Mouse (Mus musculus): ENCODE measurements around the gene Smim9. TPM values are rescaled to one million over a fixed set of nuclear protein-coding genes. Genes with fewer than 3 reads are reported as not detected.

Gene Smim9
- polyA plus RNA-seq, 1 experiment from 2014 or later: not detected

- H3K9ac ChIP-seq: peak overlapping the region; percentile 63
- ATAC-seq (ENCODE audit: low read depth) (no peak), DNase-seq (no peak)
- no peaks in the 10 kb centered on the region for H3K9me3 ChIP-seq (replicated peaks)
- peak overlapping the region; percentile 69 for H3K4me2 ChIP-seq
- no peaks in the 10 kb centered on the region for H3K27me3 ChIP-seq
- peak overlapping the region; percentile 47 for H3K4me3 ChIP-seq (replicated peaks)
- H3K4me1 ChIP-seq (replicated peaks): peaks cover 26% of the 10 kb centered on the region
- peaks cover 15% of the 10 kb centered on the region for H3K36me3 ChIP-seq
- peak overlapping the region; percentile 81 for H3K27ac ChIP-seq
Observed at GRCm38 (mm10) chrX:75128333-75128980, 35.1 kb downstream of the Smim9 start.

- Histone ChIP-seq H3K9me3 (replicated peaks) (no peaks in the 10 kb centered on the region), H3K4me2 (0 out of 2 replicates have a peak overlapping the region, but pooled peaks have one; percentile 69), H3K36me3 (peaks cover 20% of the 10 kb centered on the region), H3K9ac (no peak overlapping the region), H3K4me1 (replicated peaks) (peaks cover 26% of the 10 kb centered on the region), H3K27ac (no peak overlapping the region), H3K27me3 (no peaks in the 10 kb centered on the region), H3K4me3 (replicated peaks) (no peak overlapping the region)
- DNase-seq: no peak
- no peak for ATAC-seq (ENCODE audit: low read depth)
Observed at GRCm38 (mm10) chrX:75126893-75127292, 36.7 kb downstream of the Smim9 start.

DNA sequence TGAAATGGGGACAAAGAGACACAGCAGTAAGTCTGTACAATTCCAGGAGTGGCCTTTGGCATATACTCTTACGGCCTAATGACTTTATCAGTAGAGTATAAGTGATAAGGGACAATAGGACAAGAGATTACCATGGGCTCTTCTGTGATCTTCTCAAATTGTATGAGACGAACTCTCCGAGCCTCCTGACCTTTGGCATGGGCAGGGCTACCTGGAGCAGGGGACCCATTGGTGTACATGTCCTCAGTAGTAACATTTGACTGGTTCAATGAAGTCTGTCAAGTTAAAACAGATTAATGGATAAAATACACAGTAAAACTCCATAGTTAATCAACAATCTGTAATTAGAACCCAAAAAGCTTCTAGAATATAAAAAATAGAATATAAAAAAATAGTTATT lies 38.0 kb downstream of the Smim9 start:
- ATAC-seq (ENCODE audit: low read depth): no peak
- peaks cover 27% of the 10 kb centered on the region for H3K4me1 ChIP-seq (replicated peaks)
- 64% methylated on average over 3 of the region's 3 CpGs for whole genome bisulfite sequencing (ENCODE audit: insufficient replicate concordance)

DNA sequence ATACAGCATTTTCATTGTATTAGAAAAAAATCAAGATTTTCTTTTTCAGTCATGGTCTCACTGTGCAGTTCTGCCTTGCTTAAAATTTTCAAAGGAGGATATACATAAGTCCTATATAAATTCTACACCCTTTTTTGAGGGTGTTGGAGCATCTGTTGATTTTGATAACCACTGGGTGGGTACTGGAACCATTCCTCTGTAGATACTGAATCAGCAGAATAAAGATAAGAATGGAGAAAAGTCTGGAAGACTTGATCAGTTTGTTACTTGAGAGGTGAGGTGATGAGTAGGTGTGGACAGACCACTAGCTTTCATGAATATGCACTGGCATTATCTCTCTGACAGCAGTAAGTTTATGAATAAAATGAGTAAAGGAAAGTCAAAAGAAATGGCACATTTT lies 48.0 kb downstream of the Smim9 start:
- peak; percentile 94 for ATAC-seq (ENCODE audit: low read depth)
- H3K4me2 ChIP-seq: peak overlapping the region; percentile 46
- H3K36me3 ChIP-seq: peaks cover 66% of the 10 kb centered on the region

More for the DNA sequence above, 38.0 kb downstream of the Smim9 start:
- no peak overlapping the region for H3K4me2 ChIP-seq
- H3K9ac ChIP-seq: no peak overlapping the region
- H3K27ac ChIP-seq: no peak overlapping the region
- DNase-seq: no peak
- peaks cover 31% of the 10 kb centered on the region for H3K36me3 ChIP-seq
- no peaks in the 10 kb centered on the region for H3K9me3 ChIP-seq (replicated peaks)
- H3K27me3 ChIP-seq: no peaks in the 10 kb centered on the region
- no peak overlapping the region for H3K4me3 ChIP-seq (replicated peaks)

DNA sequence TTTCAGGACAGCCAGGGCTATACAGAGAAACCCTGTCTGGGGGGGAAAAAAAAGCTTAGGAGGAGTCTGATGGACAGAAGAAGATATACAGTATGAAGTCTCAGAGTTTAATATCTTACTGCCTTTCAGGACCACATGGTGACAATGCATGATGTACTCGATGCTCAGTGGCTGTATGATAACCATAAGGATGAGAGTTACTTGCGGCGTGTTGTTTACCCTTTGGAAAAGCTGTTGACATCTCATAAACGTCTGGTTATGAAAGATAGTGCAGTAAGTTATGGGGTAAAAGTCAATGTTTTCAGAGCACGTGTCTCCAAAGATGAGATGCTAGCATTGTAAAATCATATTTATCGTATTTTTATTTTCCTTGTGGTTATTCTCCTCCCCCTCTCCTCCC lies 61.3 kb downstream of the Smim9 start:
- H3K9me3 ChIP-seq (replicated peaks): no peaks in the 10 kb centered on the region
- H3K4me2 ChIP-seq: no peak overlapping the region
- H3K27ac ChIP-seq: no peak overlapping the region
- peak; percentile 39 for ATAC-seq (ENCODE audit: low read depth)
- WGBS (ENCODE audit: insufficient replicate concordance): 66% methylated on average over 6 of the region's 6 CpGs
- DNase-seq: no peak
- peaks cover 12% of the 10 kb centered on the region for H3K4me1 ChIP-seq (replicated peaks)
- H3K36me3 ChIP-seq: peaks cover 82% of the 10 kb centered on the region
- no peaks in the 10 kb centered on the region for H3K27me3 ChIP-seq
- H3K9ac ChIP-seq: no peak overlapping the region
- H3K4me3 ChIP-seq (replicated peaks): no peak overlapping the region

More for the DNA sequence above, 48.0 kb downstream of the Smim9 start:
- peaks cover 40% of the 10 kb centered on the region for H3K4me1 ChIP-seq (replicated peaks)
- H3K9ac ChIP-seq: peak overlapping the region; percentile 50; the same call in 1 of the 2 replicates
- peak overlapping the region; percentile 21; the same call in 1 of the 2 replicates for H3K4me3 ChIP-seq (replicated peaks)
- H3K9me3 ChIP-seq (replicated peaks): no peaks in the 10 kb centered on the region
- peak; percentile 20 for DNase-seq
- H3K27ac ChIP-seq: peak overlapping the region; percentile 91
- H3K27me3 ChIP-seq: no peaks in the 10 kb centered on the region

DNA sequence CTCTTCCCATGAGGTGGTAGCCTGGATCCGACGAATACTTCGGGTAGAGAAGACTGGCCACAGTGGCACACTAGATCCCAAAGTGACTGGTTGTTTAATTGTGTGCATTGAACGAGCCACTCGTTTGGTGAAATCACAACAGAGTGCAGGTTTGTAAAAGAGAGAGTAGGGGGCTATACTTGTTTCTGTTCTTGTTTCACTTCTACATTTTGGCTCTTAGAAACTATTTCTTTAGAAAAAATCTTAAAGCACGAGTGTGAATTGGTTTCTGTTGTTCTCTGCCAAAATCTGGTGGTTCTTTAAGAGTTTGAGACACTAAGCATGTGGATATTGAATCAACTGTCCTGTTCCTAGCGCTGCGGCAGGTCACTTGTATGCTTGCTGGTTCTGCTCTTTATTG lies 64.8 kb downstream of the Smim9 start:
- H3K4me3 ChIP-seq (replicated peaks): 0 out of 2 replicates have a peak overlapping the region, but pooled peaks have one; percentile 69
- WGBS (ENCODE audit: insufficient replicate concordance): 78% methylated on average over 8 of the region's 8 CpGs

DNA sequence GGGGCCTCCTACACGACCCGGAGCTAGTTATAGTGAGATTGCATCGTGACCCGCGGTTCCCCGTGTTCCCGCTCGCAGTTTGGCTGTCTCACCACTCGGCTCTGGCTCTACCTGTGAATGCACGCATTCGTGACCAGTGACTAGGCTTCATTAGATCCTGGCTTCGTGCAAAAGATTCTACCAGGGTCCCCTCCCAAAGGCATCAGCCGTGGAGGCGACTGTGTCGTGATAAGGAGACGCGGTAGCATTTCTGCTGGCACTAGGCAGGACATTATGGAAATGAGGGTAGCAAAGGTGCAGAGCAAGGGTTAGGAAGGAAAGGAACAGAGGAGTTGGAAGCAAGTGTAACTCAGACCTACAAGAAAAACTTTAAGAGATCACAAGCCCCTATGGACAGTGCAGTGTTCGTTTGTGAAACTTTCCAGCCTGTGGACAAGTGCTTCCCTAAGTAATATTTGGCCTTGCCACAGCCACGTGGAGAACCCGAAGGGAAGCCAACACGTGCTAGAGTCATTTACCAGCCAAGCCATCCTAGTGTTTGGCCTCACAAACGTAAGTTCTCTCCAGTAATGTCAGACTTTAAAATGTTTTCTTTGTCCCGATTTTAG lies 67.3 kb downstream of the Smim9 start:
- H3K4me1 ChIP-seq (replicated peaks): peaks cover 13% of the 10 kb centered on the region
- H3K4me2 ChIP-seq: peak overlapping the region; percentile 72
- H3K36me3 ChIP-seq: peaks cover 28% of the 10 kb centered on the region
- no peaks in the 10 kb centered on the region for H3K27me3 ChIP-seq
- peak overlapping the region; percentile 69 for H3K4me3 ChIP-seq (replicated peaks)
- H3K27ac ChIP-seq: peak overlapping the region; percentile 79
- peak overlapping the region; percentile 78 for H3K9ac ChIP-seq
- WGBS (ENCODE audit: insufficient replicate concordance): 9% methylated on average over 23 of the region's 23 CpGs
- no peaks in the 10 kb centered on the region for H3K9me3 ChIP-seq (replicated peaks)
- no peak for DNase-seq
- peak; percentile 50 for ATAC-seq (ENCODE audit: low read depth)

More for the DNA sequence above, 64.8 kb downstream of the Smim9 start:
- no peak for DNase-seq
- Histone ChIP-seq H3K4me1 (replicated peaks) (peaks cover 13% of the 10 kb centered on the region), H3K36me3 (peaks cover 50% of the 10 kb centered on the region), H3K27ac (no peak overlapping the region), H3K27me3 (no peaks in the 10 kb centered on the region), H3K9me3 (replicated peaks) (no peaks in the 10 kb centered on the region), H3K9ac (no peak overlapping the region), H3K4me2 (peak overlapping the region; percentile 21)
- ATAC-seq (ENCODE audit: low read depth): no peak

Other genes starting within 250 kb of the Smim9 start
- 1.2 and 1.3 TPM in 2 replicates for gene Gab3, start 78.3 kb downstream of the Smim9 start, polyA plus RNA-seq (2015; fragmentation: Nextera tagmentation; extraction: Ambion mirVana)
- 136 and 168 TPM in 2 replicates for gene Dkc1, start 67.9 kb downstream of the Smim9 start, polyA plus RNA-seq (2015; fragmentation: Nextera tagmentation; extraction: Ambion mirVana)
- gene Mpp1, start 32.8 kb downstream of the Smim9 start, polyA plus RNA-seq (2015; fragmentation: Nextera tagmentation; extraction: Ambion mirVana): 104 and 113 TPM in 2 replicates
- 33.3 and 49.3 TPM in 2 replicates for gene Fundc2, start 218.6 kb upstream of the Smim9 start, polyA plus RNA-seq (2015; fragmentation: Nextera tagmentation; extraction: Ambion mirVana)
- gene F8, start 218.8 kb upstream of the Smim9 start, polyA plus RNA-seq (2015; fragmentation: Nextera tagmentation; extraction: Ambion mirVana): 1.3 and 1.8 TPM in 2 replicates

Data from liver, embryonic 13.5 days (tissue).